Mouse (Mus musculus) stomach, postnatal 0 days (tissue): ENCODE measurements at regions not wholly inside any gene's neighbourhood (a gene's known extent, or its start where the extent isn't known, plus 50 kb on each side); places are given as distances from the start of the nearest gene placed in this dataset.

Source experiments
- ATAC-seq: fragments of 200-750 bp; cut with Nextera tagmentation; 2 replicates; pipeline ENCODE4 v1.8.0; 2017; ENCODE audit not compliant: low FRiP score, low TSS enrichment
- DNase-seq: peaks from one replicate; pipeline ENCODE4 v3.0.0-alpha.2; 2016; ENCODE audit warnings: low spot score
- H3K27ac ChIP-seq: fragments of 300-500 bp; sonication (generic); replicated peaks from 2 replicates; pipeline ENCODE4 v1.5.1; 2014; ENCODE audit warnings: mild to moderate bottlenecking, control low read depth
- H3K27me3 ChIP-seq: fragments of 300-500 bp; sonication (generic); 2 replicates; pipeline ENCODE4 v1.6.1; 2014; ENCODE audit warnings: low read length; ENCODE audit not compliant: control insufficient read depth, insufficient read depth
- H3K36me3 ChIP-seq: fragments of 300-500 bp; sonication (generic); 2 replicates; pipeline ENCODE4 v1.6.1; 2014; ENCODE audit warnings: low read length, mixed read lengths; ENCODE audit not compliant: control insufficient read depth, insufficient read depth
- H3K4me1 ChIP-seq: fragments of 300-500 bp; sonication (generic); replicated peaks from 2 replicates; pipeline ENCODE4 v1.6.1; 2014; ENCODE audit warnings: antibody characterized with exemption; ENCODE audit not compliant: control insufficient read depth, insufficient read depth
- H3K4me2 ChIP-seq: fragments of 300-500 bp; sonication (generic); replicated peaks from 2 replicates; pipeline ENCODE4 v1.6.1; 2014; ENCODE audit warnings: low read depth, mild to moderate bottlenecking, control low read depth, moderate library complexity
- H3K4me3 ChIP-seq: fragments of 300-500 bp; sonication (generic); 2 replicates; pipeline ENCODE4 v1.5.1; 2014; ENCODE audit warnings: low read depth, low read length, control low read depth
- H3K9ac ChIP-seq: fragments of 300-500 bp; sonication (generic); 2 replicates; pipeline ENCODE4 v1.6.1; 2014; ENCODE audit warnings: mild to moderate bottlenecking, low read length, control low read depth, mixed read lengths
- H3K9me3 ChIP-seq: fragments of 300-500 bp; sonication (generic); 2 replicates; pipeline ENCODE4 v1.6.1; 2016; ENCODE audit warnings: low read length; ENCODE audit not compliant: control insufficient read depth
- CTCF ChIP-seq: IDR thresholded peaks from 2 replicates; pipeline ENCODE4 v1.5.1; 2016; ENCODE audit warnings: antibody characterized with exemption, low read depth, mild to moderate bottlenecking, moderate library complexity
- EP300 ChIP-seq: optimal IDR thresholded peaks from 2 replicates; pipeline ENCODE3; 2016; ENCODE audit warnings: antibody characterized with exemption
- WGBS: fragments of 180-500 bp; shearing (Covaris S2); extraction: QIAGEN DNeasy Blood & Tissue Kit; methylation state at CpG from one replicate; pipeline ENCODE4 v1.1.7; 2014; 5-methylcytosine and 5-hydroxymethylcytosine counted together

DNA sequence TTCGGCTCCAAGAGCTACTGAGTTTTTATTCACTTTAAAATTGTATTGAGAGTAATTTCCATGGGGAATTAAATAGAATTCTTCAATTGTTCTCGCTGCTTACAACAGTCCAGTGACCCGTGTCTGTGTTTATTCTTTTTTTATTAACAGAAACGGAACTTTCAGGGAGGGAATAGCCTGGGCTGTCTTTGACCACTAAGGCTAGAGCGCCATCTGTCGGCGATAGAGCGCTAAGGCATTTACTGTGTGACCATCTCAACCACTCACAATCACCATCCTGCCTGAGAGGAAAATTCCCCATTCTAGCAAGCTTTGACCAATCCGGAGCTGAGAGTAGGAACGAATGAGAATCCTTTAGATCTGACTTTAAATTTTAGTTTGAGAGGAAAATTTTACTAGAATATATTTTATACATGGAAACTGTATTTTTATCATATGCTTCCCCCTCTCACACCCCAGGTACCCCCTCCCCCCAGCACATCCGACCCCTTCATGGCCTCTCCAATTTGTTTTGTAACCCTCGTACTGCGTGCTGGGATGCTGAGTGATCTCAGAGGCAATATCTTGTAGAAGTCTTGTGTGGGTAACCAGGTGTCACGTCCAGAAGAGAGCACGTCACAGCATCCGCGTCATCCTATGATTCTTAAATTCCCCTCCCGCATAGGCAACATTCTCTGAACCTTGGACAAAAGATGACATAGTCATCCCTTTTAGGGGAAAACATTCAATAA is 139.9 kb downstream of the Csl start:
- H3K9ac ChIP-seq = no peak overlapping the region
- peak; percentile 66 for DNase-seq

GRCm38 (mm10) chr10:99620489-99620888 is 139.0 kb downstream of the Csl start:
- H3K9me3 ChIP-seq = no peaks in the 10 kb centered on the region
- no peak overlapping the region for H3K9ac ChIP-seq
- ATAC-seq (no peak), DNase-seq (no peak)
- H3K4me2 ChIP-seq = no peak overlapping the region
- 90% methylated on average over 7 of the region's 7 CpGs for WGBS
- no peak overlapping the region for H3K27ac ChIP-seq
- no peaks in the 10 kb centered on the region for H3K36me3 ChIP-seq
- H3K4me1 ChIP-seq = no peaks in the 10 kb centered on the region
- H3K4me3 ChIP-seq = no peak overlapping the region
- H3K27me3 ChIP-seq = no peaks in the 10 kb centered on the region
- no peak for TF ChIP-seq CTCF
- TF ChIP-seq EP300 = no peak

More for the DNA sequence above, 139.9 kb downstream of the Csl start:
- Histone ChIP-seq H3K27ac (no peak overlapping the region), H3K36me3 (no peaks in the 10 kb centered on the region), H3K9me3 (no peaks in the 10 kb centered on the region), H3K4me2 (peak overlapping the region; percentile 38), H3K4me1 (no peaks in the 10 kb centered on the region), H3K27me3 (no peaks in the 10 kb centered on the region), H3K4me3 (peak overlapping the region; percentile 21; the same call in 1 of the 2 replicates)
- TF ChIP-seq CTCF = peak; percentile 91
- TF ChIP-seq EP300 = no peak
- whole genome bisulfite sequencing = 47% methylated on average over 18 of the region's 18 CpGs
- ATAC-seq = peak; percentile 66; the same call in 1 of the 2 replicates

DNA sequence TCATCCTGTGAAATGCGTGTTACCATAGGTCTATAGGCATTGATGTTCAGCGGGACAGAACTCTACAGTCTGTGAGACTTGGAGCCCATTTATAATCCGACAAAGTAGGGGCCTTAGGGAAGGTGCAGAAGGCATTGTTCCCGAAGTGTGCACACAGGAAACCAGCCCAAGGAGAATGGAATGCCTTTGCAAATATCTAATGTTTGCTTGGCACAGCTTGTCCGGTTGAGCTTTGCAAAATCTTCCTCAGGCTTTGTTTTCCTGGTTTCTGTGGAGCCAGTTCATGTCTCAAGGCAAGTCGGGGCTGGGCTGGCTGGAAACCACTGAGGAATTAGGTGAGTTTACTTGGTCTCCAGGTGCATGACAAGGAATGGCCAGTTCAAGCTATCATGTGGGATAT is 132.1 kb downstream of the Csl start:
- no peaks in the 10 kb centered on the region for H3K4me1 ChIP-seq
- ATAC-seq (0 out of 2 replicates have a peak, but pooled peaks have one; percentile 21), DNase-seq (peak; percentile 28)
- TF ChIP-seq EP300 = no peak
- TF ChIP-seq CTCF = no peak
- H3K9me3 ChIP-seq = no peaks in the 10 kb centered on the region
- H3K27ac ChIP-seq = no peak overlapping the region
- WGBS = 34% methylated on average over 6 of the region's 6 CpGs
- H3K27me3 ChIP-seq = no peaks in the 10 kb centered on the region
- no peaks in the 10 kb centered on the region for H3K36me3 ChIP-seq
- H3K9ac ChIP-seq = no peak overlapping the region
- no peak overlapping the region for H3K4me2 ChIP-seq
- no peak overlapping the region for H3K4me3 ChIP-seq

- WGBS = 57% methylated on average over 6 of the region's 6 CpGs
Observed at GRCm38 (mm10) chr10:99632250-99632985, 127.0 kb downstream of the Csl start.

GRCm38 (mm10) chr10:99635796-99636195 is 123.7 kb downstream of the Csl start:
- H3K4me2 ChIP-seq = no peak overlapping the region
- H3K36me3 ChIP-seq = no peaks in the 10 kb centered on the region
- H3K27ac ChIP-seq = no peak overlapping the region
- no peaks in the 10 kb centered on the region for H3K27me3 ChIP-seq
- no peak overlapping the region for H3K9ac ChIP-seq
- no peak for DNase-seq
- TF ChIP-seq CTCF = no peak
- TF ChIP-seq EP300 = no peak
- 78% methylated on average over 4 of the region's 4 CpGs for WGBS
- no peaks in the 10 kb centered on the region for H3K4me1 ChIP-seq
- no peak for ATAC-seq
- H3K4me3 ChIP-seq = no peak overlapping the region
- no peaks in the 10 kb centered on the region for H3K9me3 ChIP-seq

More at GRCm38 (mm10) chr10:99632250-99632985, 127.0 kb downstream of the Csl start:
- ATAC-seq (no peak), DNase-seq (no peak)
- Histone ChIP-seq H3K27me3 (no peaks in the 10 kb centered on the region), H3K4me2 (no peak overlapping the region), H3K4me1 (no peaks in the 10 kb centered on the region), H3K9me3 (no peaks in the 10 kb centered on the region), H3K9ac (no peak overlapping the region), H3K36me3 (no peaks in the 10 kb centered on the region), H3K4me3 (no peak overlapping the region), H3K27ac (no peak overlapping the region)
- TF ChIP-seq EP300 (no peak), CTCF (no peak)

GRCm38 (mm10) chr10:99639022-99639421 is 120.4 kb downstream of the Csl start:
- ATAC-seq (no peak), DNase-seq (no peak)
- no peaks in the 10 kb centered on the region for H3K4me1 ChIP-seq
- no peak for TF ChIP-seq EP300
- TF ChIP-seq CTCF = no peak
- H3K4me2 ChIP-seq = no peak overlapping the region
- no peak overlapping the region for H3K9ac ChIP-seq
- 72% methylated on average over 7 of the region's 7 CpGs for WGBS
- no peak overlapping the region for H3K27ac ChIP-seq
- no peaks in the 10 kb centered on the region for H3K36me3 ChIP-seq
- H3K27me3 ChIP-seq = no peaks in the 10 kb centered on the region
- H3K4me3 ChIP-seq = no peak overlapping the region
- no peaks in the 10 kb centered on the region for H3K9me3 ChIP-seq
